Mouse (Mus musculus) cerebellum, adult 11-12 months (tissue): Measurements from ENCODE around the gene Rab23.
A peak's percentile ranks its signal among the peaks of the same experiment; 100 is the strongest.
"Not testable (repeated sequence)": the region's sequence is repeated elsewhere in the genome, so short reads cannot be mapped to it uniquely, and the experiment has no call there.

Source experiments
- DNase-seq: peaks from one replicate; pipeline ENCODE4 v3.0.0; 2022

Gene Rab23

GRCm38 (mm10) chr1:33734001-33734685 lies 14.5 kb downstream of the Rab23 start:
- DNase-seq = no peak

GRCm38 (mm10) chr1:33738281-33738680 lies 18.6 kb downstream of the Rab23 start:
- no peak for DNase-seq

GRCm38 (mm10) chr1:33738681-33739278 lies 19.1 kb downstream of the Rab23 start:
- DNase-seq = no peak

- DNase-seq = peak; percentile 60
These were observed 19.6 kb downstream of the Rab23 start for GRCm38 (mm10) chr1:33739302-33739701.

DNA sequence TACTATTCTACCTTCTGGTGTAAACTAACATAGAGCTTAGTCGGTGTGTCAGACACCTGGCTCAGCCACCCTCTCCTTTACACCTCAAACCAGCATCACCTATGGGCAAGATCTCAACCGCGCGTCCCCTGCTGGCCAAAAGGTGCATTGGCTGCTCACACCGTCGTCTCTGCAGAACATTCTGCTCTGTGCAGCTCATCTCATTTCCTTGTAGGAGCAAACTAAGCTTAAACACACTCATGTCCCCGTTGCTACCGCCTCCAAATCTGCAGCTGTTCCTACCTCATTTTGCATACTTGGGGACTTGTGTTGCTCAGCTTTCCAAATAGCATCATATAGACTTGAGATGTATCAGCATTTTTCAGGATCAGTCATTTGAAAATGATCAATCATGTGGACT lies 23.2 kb downstream of the Rab23 start:
- no peak for DNase-seq

- not testable (repeated sequence) for DNase-seq
These were observed 25.1 kb downstream of the Rab23 start for GRCm38 (mm10) chr1:33744815-33745214.

- DNase-seq = no peak
These were observed 26.2 kb downstream of the Rab23 start for GRCm38 (mm10) chr1:33745901-33746300.

DNA sequence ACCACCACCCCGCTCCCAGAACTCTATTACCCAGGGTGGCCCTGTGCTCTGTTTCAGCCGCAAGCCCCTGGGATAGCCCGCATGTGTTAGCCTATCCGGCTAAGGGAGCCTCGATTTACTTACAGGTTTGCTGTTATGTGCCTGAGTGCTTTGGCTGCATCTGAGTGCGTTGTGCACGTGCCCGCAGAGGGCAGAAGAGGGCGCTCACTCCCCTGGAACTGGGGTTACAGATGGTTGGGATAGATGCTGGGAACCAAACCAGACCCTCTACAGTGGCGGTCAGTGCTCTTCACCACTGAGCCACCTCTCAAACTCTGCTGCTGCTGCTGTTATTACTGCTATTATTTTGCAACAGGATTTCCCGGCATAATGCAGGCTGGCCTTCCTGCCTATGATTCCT lies 29.4 kb downstream of the Rab23 start:
- DNase-seq = no peak

GRCm38 (mm10) chr1:33749709-33750108 lies 30.0 kb downstream of the Rab23 start:
- DNase-seq = not testable (repeated sequence)

DNA sequence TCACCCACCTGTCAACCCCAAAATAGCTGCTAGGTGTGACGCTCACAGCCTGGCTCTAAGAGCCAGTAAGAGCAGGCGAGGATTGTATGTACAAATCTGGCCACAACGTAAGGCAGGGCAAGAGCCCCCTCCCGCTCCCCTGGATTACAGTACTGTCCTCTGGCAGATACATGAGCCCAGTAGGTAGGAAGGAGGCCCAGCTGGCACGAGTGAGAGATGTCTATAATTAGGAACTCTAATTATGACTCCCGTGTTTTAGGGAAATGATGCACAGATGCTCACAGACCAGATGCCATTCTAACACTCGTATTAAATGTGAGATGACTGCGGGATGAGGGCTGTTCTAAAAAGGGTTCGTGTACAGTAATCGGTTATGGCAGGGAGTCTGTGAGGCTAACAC lies 31.6 kb downstream of the Rab23 start:
- peak; percentile 56 for DNase-seq

- no peak for DNase-seq
These were observed 34.4 kb downstream of the Rab23 start for GRCm38 (mm10) chr1:33754089-33754488.

GRCm38 (mm10) chr1:33754965-33755735 lies 35.5 kb downstream of the Rab23 start:
- no peak for DNase-seq

GRCm38 (mm10) chr1:33755799-33756198 lies 36.1 kb downstream of the Rab23 start:
- no peak for DNase-seq

GRCm38 (mm10) chr1:33756258-33757032 lies 36.8 kb downstream of the Rab23 start:
- DNase-seq = no peak

- no peak for DNase-seq
These were observed 37.3 kb downstream of the Rab23 start for GRCm38 (mm10) chr1:33757033-33757413.

GRCm38 (mm10) chr1:33757491-33758041 lies 37.9 kb downstream of the Rab23 start, which contains the start of gene Bag2:
Gene Bag2, minus strand, starts transcription at chr1:33757795.
- DNase-seq = peak; percentile 72

DNA sequence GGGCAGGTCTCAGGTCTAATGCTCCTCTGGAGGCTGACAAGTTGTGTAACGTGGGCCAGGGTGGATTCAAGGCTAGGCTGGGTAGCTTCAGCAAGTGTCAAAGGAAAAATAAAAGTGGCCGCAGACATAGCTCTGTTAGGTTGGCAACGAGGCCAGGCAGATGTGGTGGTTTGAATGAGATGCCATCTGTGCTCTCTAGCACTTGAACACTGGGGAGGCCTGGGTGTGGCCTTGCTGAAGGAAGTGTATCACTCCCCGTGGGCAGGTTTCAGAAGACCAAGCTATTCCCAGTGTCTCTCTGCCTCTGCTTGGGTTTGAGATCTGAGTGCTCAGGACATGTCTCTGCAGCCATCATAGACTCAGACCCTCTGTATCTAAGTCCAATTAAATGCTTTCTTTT lies 38.8 kb downstream of the Rab23 start:
- DNase-seq = no peak

DNA sequence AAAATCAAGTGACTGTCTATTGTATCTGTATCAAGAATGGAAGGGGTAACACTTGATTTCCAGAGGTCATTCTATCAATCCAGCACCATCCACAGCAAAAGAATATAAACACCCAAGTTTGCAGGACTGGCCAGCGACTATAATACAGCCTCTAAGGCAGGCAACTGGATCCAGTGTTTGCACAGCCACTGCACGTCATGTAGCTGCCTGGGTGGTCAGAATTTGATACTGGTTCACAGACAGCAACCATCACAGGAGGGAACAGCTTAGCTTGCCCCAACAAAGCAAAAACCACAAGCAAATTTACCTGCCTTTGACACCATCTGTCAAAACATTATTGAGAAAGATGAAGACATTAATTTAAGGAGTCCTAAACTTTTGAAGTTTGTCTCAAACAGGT lies 44.1 kb downstream of the Rab23 start:
- DNase-seq = no peak

DNA sequence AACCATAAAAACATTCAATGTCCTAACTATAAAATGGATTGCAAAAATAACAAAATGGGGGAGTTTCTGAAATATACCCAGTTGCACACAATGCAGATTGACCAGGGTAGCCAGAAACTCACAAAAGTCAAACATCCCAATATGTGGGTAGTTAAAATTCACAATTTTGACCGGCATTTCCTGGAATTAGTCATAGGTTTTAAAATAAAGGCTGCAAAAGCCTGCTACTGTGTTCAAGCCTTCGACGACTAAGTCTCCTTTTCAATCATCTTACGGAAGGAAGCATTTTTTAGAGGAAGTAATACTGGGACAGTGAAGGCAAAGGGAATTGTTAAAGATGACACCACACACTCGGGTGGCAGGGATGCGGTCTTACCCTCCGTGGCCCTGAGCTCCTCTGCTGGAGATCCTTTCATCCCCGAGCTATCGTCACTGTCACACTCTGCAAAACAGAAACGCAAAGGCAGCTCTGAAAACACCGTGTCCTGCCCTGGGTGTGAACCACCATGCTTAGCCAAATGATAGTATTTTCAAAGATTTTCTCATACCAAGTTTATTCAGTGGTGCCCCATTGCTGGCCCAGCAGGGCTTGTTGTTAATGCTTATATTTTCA lies 45.9 kb downstream of the Rab23 start:
- DNase-seq = no peak

DNA sequence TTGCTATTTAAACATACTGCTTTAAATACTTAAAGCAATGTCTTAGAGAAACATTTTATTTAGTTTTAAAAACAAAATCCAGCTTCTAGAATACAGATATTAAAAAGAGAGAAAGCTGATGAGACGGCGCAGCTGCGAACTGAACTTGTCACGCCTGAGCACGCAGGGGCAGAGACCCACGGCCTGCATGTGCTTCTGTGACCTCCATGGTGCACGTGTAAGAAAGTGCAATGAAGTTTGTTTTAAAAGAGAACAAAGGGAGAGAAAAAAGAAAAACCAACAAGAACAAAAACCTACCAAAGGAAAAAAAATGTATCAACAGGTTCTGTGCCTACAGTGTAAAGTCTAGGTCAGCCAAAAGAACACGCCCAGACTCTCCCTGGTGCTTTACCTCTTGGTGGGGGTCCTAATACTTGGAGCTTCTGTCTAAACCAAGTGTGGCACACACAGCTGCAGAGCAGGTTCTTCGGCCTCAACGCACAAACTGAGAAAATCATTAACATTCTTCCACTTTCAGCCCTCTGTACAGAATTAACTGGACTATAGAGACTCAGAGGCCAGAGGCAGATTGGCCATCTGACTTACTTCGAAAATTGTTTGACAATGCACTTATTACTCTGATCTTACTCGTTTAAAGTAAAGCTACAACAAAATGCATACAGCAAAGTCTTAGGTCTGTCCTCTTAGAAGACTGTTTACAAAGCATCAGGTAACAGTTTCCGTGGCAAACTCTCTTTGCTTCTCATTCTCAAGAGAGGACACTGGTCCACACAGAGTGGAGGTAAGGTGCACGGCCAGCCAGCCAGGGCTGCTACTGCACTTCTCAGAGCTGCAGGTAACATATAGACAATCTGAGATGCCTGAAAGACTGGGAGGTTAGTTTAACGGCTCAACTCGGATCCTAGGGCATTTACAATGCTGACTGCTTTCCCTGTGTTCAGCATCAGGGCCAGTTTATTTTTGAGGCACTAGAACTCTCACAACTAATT lies 47.1 kb downstream of the Rab23 start:
- no peak for DNase-seq
